Mouse (Mus musculus) ES-Bruce4 (cell line): ENCODE data around the gene Mrpl1.

Source experiments
- CTCF ChIP-seq: IDR thresholded peaks from one replicate; pipeline ENCODE4 v1.8.1; 2011; ENCODE audit warnings: low read depth, low read length
- EP300 ChIP-seq: IDR thresholded peaks from 2 replicates; pipeline ENCODE4 v1.6.1; 2011; ENCODE audit warnings: low read depth, low read length; ENCODE audit not compliant: insufficient read depth

- TF ChIP-seq EP300 (no peak), CTCF (no peak)
These were observed 42.5 kb upstream of the Mrpl1 start for GRCm38 (mm10) chr5:96166761-96167160.
